Mouse (Mus musculus) hindbrain, embryonic 11.5 days (tissue): Measurements from ENCODE around the gene Cyth1. TPM values are rescaled to one million over a fixed set of nuclear protein-coding genes. Genes with fewer than 3 reads are reported as not detected.
A peak's percentile ranks its signal among the peaks of the same experiment; 100 is the strongest.

ENCODE experiments used
- ATAC-seq: fragments of 200-750 bp; cut with Nextera tagmentation; 2 replicates; pipeline ENCODE4 v1.8.0; 2017; ENCODE audit warnings: mild to moderate bottlenecking, moderate TSS enrichment, moderate library complexity; ENCODE audit not compliant: low FRiP score
- DNase-seq: peaks from one replicate; pipeline ENCODE4 v3.0.0-alpha.2; 2015; ENCODE audit warnings: low spot score
- H3K27ac ChIP-seq: fragments of 300-500 bp; sonication (generic); 2 replicates; pipeline ENCODE4 v1.5.1; 2014; ENCODE audit warnings: mild to moderate bottlenecking, low read depth, low read length
- H3K27me3 ChIP-seq: fragments of 300-500 bp; sonication (generic); 2 replicates; pipeline ENCODE4 v1.6.1; 2014; ENCODE audit warnings: mild to moderate bottlenecking, low read length, moderate library complexity, mixed read lengths; ENCODE audit not compliant: control insufficient read depth, insufficient read depth
- H3K36me3 ChIP-seq: fragments of 300-500 bp; sonication (generic); 2 replicates; pipeline ENCODE4 v1.6.1; 2014; ENCODE audit warnings: mild to moderate bottlenecking, low read length, moderate library complexity, mixed read lengths; ENCODE audit not compliant: control insufficient read depth, insufficient read depth
- H3K4me1 ChIP-seq: fragments of 300-500 bp; sonication (generic); replicated peaks from 2 replicates; pipeline ENCODE4 v1.6.1; 2014; ENCODE audit warnings: low read length, mixed read lengths; ENCODE audit not compliant: control insufficient read depth, insufficient read depth
- H3K4me2 ChIP-seq: fragments of 300-500 bp; sonication (generic); replicated peaks from 2 replicates; pipeline ENCODE4 v1.6.1; 2014; ENCODE audit warnings: mild to moderate bottlenecking, low read depth, low read length
- H3K4me3 ChIP-seq: fragments of 300-500 bp; sonication (generic); 2 replicates; pipeline ENCODE4 v1.5.1; 2014; ENCODE audit warnings: low read depth, low read length
- H3K9ac ChIP-seq: fragments of 300-500 bp; sonication (generic); 2 replicates; pipeline ENCODE4 v1.6.1; 2014; ENCODE audit warnings: low read depth, low read length
- H3K9me3 ChIP-seq: fragments of 300-500 bp; sonication (generic); 2 replicates; pipeline ENCODE4 v1.6.1; 2016; ENCODE audit warnings: low read length; ENCODE audit not compliant: control insufficient read depth
- WGBS: fragments of 180-500 bp; shearing (Covaris S2); extraction: QIAGEN DNeasy Blood & Tissue Kit; methylation state at CpG from one replicate; pipeline ENCODE4 v1.1.7; 2014; 5-methylcytosine and 5-hydroxymethylcytosine counted together
- polyA plus RNA-seq: library from polyadenylated mRNA; unstranded; fragments of >200 nt; fragmentation: Nextera tagmentation; extraction: Ambion mirVana; gene quantifications from 2 replicates; pipeline ENCODE4 v1.2.1, GENCODE M21; 2014

The Cyth1 gene
- polyA plus RNA-seq, 1 experiment from 2014 or later = 16.5 TPM

- peaks cover 33% of the 10 kb centered on the region for H3K4me1 ChIP-seq
- peak overlapping the region; percentile 93 for H3K27ac ChIP-seq
- H3K4me3 ChIP-seq = peak overlapping the region; percentile 54
- peak overlapping the region; percentile 76 for H3K4me2 ChIP-seq
- 5% methylated on average over 19 of the region's 19 CpGs for WGBS
- H3K27me3 ChIP-seq = no peaks in the 10 kb centered on the region
- no peaks in the 10 kb centered on the region for H3K9me3 ChIP-seq
- ATAC-seq (peak; percentile 92), DNase-seq (peak; percentile 83)
- peak overlapping the region; percentile 70 for H3K9ac ChIP-seq
- no peaks in the 10 kb centered on the region for H3K36me3 ChIP-seq
Measured at GRCm38 (mm10) chr11:118202410-118203233, 45.8 kb downstream of the Cyth1 start.

- no peaks in the 10 kb centered on the region for H3K27me3 ChIP-seq
- H3K4me3 ChIP-seq = peak overlapping the region; percentile 54
- DNase-seq (no peak), ATAC-seq (no peak)
- H3K4me1 ChIP-seq = peaks cover 37% of the 10 kb centered on the region
- H3K9ac ChIP-seq = peak overlapping the region; percentile 70
- H3K27ac ChIP-seq = peak overlapping the region; percentile 93
- 14% methylated on average over 9 of the region's 9 CpGs for WGBS
- peak overlapping the region; percentile 76 for H3K4me2 ChIP-seq
- no peaks in the 10 kb centered on the region for H3K36me3 ChIP-seq
- no peaks in the 10 kb centered on the region for H3K9me3 ChIP-seq
Measured at GRCm38 (mm10) chr11:118201833-118202409, 46.5 kb downstream of the Cyth1 start.

DNA sequence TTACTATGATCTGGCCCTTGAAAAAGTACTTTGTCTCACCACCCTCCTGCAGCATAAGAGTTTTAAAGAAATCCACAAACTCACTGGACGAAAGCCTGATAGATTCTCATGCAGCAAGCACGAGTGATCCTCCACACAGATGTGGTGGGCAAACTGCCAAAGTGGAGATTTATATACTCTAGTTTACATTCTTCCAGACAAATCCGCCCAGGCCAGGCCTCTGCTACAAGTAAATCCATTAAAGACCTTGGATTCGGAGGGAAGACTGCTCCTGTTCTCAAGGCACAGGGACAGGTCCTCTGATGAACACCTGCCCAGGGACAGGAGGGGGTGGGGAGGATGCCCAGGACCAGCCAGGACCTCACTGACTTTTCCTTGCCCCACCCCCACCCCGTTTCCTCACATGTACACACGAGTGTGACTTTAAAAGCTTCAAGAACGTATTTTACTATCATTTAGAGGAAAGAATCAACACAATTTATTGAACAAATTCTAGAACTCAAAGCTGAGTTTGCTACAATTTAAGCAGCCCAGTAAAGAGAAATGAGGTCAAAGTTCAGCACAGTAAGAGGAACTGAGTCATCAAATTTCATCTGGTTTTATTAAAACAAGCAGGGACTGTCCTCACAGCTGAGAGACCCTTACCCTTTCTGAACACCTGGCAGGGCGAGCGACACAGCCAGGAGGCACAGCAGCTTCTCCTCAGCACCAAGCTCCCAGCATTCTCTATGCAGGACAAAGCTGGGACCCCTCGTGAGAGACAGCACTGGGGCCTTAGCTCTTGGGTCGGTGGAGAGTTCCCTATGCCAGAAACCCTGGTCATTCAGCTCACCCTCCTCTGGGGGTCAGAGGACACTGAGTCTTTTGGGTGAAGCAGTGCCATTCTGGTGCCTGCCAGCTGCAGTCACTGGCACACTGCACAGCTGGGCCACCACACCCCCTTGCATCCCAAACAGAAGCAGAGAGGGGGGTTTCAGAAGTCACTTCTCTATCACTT, 47.3 kb downstream of the Cyth1 start:
- peak overlapping the region; percentile 70; the same call in 1 of the 2 replicates for H3K9ac ChIP-seq
- no peak for ATAC-seq

DNA sequence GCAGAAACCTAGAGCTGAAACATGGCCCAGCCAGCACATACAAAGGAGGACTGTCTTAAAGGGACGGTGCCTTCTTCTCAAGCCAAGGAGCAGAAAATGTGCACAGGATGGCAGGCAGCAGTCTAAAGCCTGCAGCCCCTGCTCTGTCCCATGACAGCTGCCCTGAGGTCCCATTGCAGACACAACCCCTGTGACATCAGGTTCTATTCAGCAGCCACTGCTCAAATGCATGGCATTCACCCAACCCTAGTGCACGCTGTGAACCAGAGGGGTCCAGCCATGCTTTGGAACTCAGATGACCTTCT, 50.1 kb downstream of the Cyth1 start:
- Histone ChIP-seq H3K4me1 (peaks cover 36% of the 10 kb centered on the region), H3K9ac (peak overlapping the region; percentile 24; the same call in 1 of the 2 replicates), H3K27me3 (no peaks in the 10 kb centered on the region; the same call in 1 of the 2 replicates), H3K4me3 (0 out of 2 replicates have a peak overlapping the region, but pooled peaks have one; percentile 2), H3K27ac (peak overlapping the region; percentile 80; the same call in 1 of the 2 replicates), H3K4me2 (0 out of 2 replicates have a peak overlapping the region, but pooled peaks have one; percentile 1), H3K36me3 (no peaks in the 10 kb centered on the region), H3K9me3 (no peaks in the 10 kb centered on the region)
- 25% methylated on average over 2 of the region's 2 CpGs for WGBS
- no peak for ATAC-seq
- DNase-seq = no peak

More for the DNA sequence above, 47.3 kb downstream of the Cyth1 start:
- H3K36me3 ChIP-seq = no peaks in the 10 kb centered on the region
- H3K4me1 ChIP-seq = peaks cover 38% of the 10 kb centered on the region
- H3K4me3 ChIP-seq = peak overlapping the region; percentile 54
- no peak for DNase-seq
- 43% methylated on average over 11 of the region's 11 CpGs for WGBS
- no peaks in the 10 kb centered on the region for H3K27me3 ChIP-seq
- peak overlapping the region; percentile 76 for H3K4me2 ChIP-seq
- H3K27ac ChIP-seq = peak overlapping the region; percentile 93; the same call in 1 of the 2 replicates
- H3K9me3 ChIP-seq = no peaks in the 10 kb centered on the region

DNA sequence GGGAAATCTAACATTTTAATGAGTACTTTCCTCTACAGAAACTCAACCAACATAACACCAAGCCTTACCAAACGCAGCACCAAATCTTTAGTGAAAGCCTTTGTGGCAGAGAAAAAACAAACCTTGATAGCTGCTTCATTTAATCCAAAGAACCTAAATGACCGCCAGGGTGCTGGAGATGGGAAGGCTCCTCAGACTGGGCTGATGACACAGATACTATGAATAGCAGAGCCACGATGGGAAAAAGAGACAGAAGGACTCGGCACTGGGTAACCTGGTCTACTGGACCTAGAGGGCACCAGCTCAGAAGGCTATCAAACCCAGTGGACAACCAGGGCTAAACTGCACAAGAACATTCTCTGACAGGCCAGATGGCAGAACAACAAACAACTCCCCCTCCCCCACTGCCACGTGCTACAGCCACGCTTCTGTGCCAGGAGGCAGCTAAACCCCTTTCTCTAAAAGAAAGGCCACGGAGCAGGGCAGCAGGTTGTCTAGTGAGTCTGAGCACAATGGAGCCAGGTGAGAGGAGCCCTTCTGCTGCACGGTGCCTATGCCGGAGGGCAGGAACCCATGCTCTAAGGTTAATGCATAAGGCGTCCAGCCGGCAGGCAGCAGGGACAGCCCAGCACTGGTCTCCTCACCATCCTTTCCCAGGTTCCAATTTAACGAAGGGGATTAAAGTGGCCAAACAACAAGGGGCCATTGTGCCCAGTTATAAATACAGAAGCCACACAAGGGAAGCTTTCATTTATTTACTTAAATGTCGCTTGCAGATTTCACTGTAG, 50.7 kb downstream of the Cyth1 start:
- WGBS = 38% methylated on average over 13 of the region's 13 CpGs
- Histone ChIP-seq H3K9me3 (no peaks in the 10 kb centered on the region), H3K4me3 (peak overlapping the region; percentile 2; the same call in 1 of the 2 replicates), H3K27me3 (no peaks in the 10 kb centered on the region; the same call in 1 of the 2 replicates), H3K36me3 (no peaks in the 10 kb centered on the region), H3K4me1 (peaks cover 31% of the 10 kb centered on the region), H3K4me2 (0 out of 2 replicates have a peak overlapping the region, but pooled peaks have one; percentile 1), H3K9ac (peak overlapping the region; percentile 24), H3K27ac (peak overlapping the region; percentile 80)
- DNase-seq = peak; percentile 79
- ATAC-seq = 0 out of 2 replicates have a peak, but pooled peaks have one; percentile 17

DNA sequence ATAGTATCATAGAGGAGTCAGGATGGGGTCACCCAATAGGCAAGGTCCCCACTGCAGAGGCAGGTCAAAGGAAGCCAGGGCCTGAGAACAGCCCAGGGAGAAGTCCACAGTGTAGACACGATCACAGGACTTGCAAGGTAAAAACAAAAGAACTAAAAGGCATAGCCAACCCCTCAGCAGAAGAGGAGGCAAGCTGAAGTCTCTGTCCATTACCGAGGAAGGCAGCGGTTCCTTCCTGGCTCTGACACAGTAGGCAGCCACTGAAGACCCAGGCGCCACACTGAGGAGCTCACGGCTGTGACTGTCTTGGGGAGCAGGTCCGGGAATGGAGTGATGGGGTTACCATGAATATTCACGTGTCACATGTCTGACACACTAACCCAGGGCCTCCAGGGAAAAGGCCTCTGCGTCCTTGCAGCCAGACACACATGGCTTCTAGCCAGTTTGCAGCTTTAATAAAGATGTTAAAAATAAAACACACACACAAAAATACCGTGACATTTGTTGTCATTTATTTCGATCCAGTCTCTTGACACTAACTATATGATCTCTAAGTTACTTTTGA, 51.5 kb downstream of the Cyth1 start:
- peaks cover 26% of the 10 kb centered on the region for H3K4me1 ChIP-seq
- H3K27me3 ChIP-seq = no peaks in the 10 kb centered on the region; the same call in 1 of the 2 replicates
- no peaks in the 10 kb centered on the region for H3K36me3 ChIP-seq
- WGBS = 53% methylated on average over 10 of the region's 10 CpGs
- H3K4me2 ChIP-seq = no peak overlapping the region
- no peak overlapping the region for H3K4me3 ChIP-seq
- ATAC-seq (no peak), DNase-seq (peak; percentile 41)
- H3K27ac ChIP-seq = no peak overlapping the region
- no peak overlapping the region for H3K9ac ChIP-seq
- no peaks in the 10 kb centered on the region for H3K9me3 ChIP-seq

DNA sequence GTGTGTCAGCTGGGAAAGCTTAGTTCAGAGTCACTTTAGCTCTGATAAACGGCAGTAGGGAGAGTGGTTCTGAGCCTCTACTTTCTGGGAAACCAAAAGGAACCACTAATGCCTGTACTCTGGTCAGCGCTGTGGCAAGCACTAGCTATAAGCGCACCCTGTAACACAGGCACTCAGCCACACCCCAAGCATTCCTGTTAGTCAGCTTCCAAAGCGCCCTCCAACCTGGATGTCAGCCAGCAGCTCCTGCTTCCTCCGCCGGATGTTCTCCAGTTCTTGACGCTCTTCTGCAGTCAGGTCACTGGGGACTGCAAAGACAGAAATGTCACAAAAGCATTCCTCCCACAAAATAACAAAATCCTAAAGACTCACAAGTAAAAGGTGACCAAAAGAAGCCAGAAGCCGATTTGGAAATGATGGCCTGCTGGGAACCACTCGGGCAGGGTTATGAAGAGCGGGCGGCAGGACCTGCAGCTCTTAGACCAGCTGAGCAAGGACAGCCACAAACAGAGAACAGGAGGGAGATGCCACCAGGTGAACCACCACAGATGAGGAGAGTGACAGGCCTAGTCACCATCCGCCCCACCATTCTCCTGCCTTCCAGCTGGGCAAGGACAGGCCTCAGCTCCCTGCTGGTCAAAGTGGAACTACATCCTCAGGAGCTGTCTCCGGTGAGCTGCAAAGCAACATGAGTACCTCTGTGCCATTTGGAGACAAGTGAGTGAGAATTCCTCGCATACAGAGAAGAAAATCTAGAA, 54.8 kb downstream of the Cyth1 start:
- Histone ChIP-seq H3K27ac (no peak overlapping the region), H3K4me1 (peaks cover 14% of the 10 kb centered on the region), H3K4me3 (no peak overlapping the region), H3K9me3 (no peaks in the 10 kb centered on the region), H3K9ac (no peak overlapping the region), H3K36me3 (no peaks in the 10 kb centered on the region), H3K4me2 (no peak overlapping the region), H3K27me3 (no peaks in the 10 kb centered on the region; the same call in 1 of the 2 replicates)
- DNase-seq (no peak), ATAC-seq (no peak)
- WGBS = 82% methylated on average over 14 of the region's 14 CpGs
